Mouse (Mus musculus): ENCODE data around the gene Atp6v0a1. TPM values are rescaled to one million over a fixed set of nuclear protein-coding genes. Genes with fewer than 3 reads are reported as not detected.

Atp6v0a1 gene
- total RNA-seq, 2 experiments from 2014 or later = 457 to 476 TPM

GRCm38 (mm10) chr11:100969189-100969743 is 40.0 kb upstream of the Atp6v0a1 start:
- DNase-seq (ENCODE audit: low spot score in 2 of 2) = no peak
- peak overlapping the region; percentile 71 for H3K27ac ChIP-seq

GRCm38 (mm10) chr11:100969744-100970556 is 39.3 kb upstream of the Atp6v0a1 start:
- H3K4me3 ChIP-seq = peak overlapping the region; percentile 59
- peak overlapping the region; percentile 71 for H3K27ac ChIP-seq
- no peak for DNase-seq (ENCODE audit: low spot score in 2 of 2)
- no peak for TF ChIP-seq CTCF (conservative IDR thresholded peaks at IDR 0.05)

More at GRCm38 (mm10) chr11:100969189-100969743, 40.0 kb upstream of the Atp6v0a1 start:
- peak overlapping the region; percentile 59 for H3K4me3 ChIP-seq
- no peak for TF ChIP-seq CTCF (conservative IDR thresholded peaks at IDR 0.05)

- DNase-seq (ENCODE audit: low spot score in 2 of 2) = peak; percentile 42 to 59
- H3K4me3 ChIP-seq = peak within 1 kb of the TSS; percentile 59
- H3K27ac ChIP-seq = peak within 1 kb of the TSS; percentile 71
- no peak for TF ChIP-seq CTCF (conservative IDR thresholded peaks at IDR 0.05)
These were observed 38.7 kb upstream of the Atp6v0a1 start, which contains the start of gene Cavin1 for GRCm38 (mm10) chr11:100970557-100970937. Cavin1 (minus strand) TSS chr11:100970887.

GRCm38 (mm10) chr11:100971455-100971854 is 37.8 kb upstream of the Atp6v0a1 start:
- no peak for TF ChIP-seq CTCF (conservative IDR thresholded peaks at IDR 0.05)
- Histone ChIP-seq H3K4me3 (no peak overlapping the region), H3K27ac (no peak overlapping the region)
- DNase-seq (ENCODE audit: low spot score in 2 of 2) = no peak

- TF ChIP-seq CTCF (conservative IDR thresholded peaks at IDR 0.05) = no peak
- no peak for DNase-seq (ENCODE audit: low spot score in 2 of 2)
- H3K4me3 ChIP-seq = no peak overlapping the region
- no peak overlapping the region for H3K27ac ChIP-seq
These were observed 36.0 kb upstream of the Atp6v0a1 start for GRCm38 (mm10) chr11:100973245-100973644.

GRCm38 (mm10) chr11:100974381-100974970 is 34.8 kb upstream of the Atp6v0a1 start:
- TF ChIP-seq CTCF (conservative IDR thresholded peaks at IDR 0.05) = no peak
- DNase-seq (ENCODE audit: low spot score in 2 of 2) = no peak
- H3K4me3 ChIP-seq = no peak overlapping the region

GRCm38 (mm10) chr11:100975241-100975640 is 34.0 kb upstream of the Atp6v0a1 start:
- Histone ChIP-seq H3K4me3 (no peak overlapping the region), H3K27ac (no peak overlapping the region)
- DNase-seq (ENCODE audit: low spot score in 2 of 2) = no peak
- TF ChIP-seq CTCF (conservative IDR thresholded peaks at IDR 0.05) = no peak

More at GRCm38 (mm10) chr11:100974381-100974970, 34.8 kb upstream of the Atp6v0a1 start:
- H3K27ac ChIP-seq = no peak overlapping the region

- no peak overlapping the region for H3K27ac ChIP-seq
- no peak for TF ChIP-seq CTCF (conservative IDR thresholded peaks at IDR 0.05)
- DNase-seq (ENCODE audit: low spot score in 2 of 2) = no peak
- H3K4me3 ChIP-seq = no peak overlapping the region
These were observed 29.4 kb upstream of the Atp6v0a1 start for GRCm38 (mm10) chr11:100979887-100980286.

GRCm38 (mm10) chr11:100980438-100980837 is 28.8 kb upstream of the Atp6v0a1 start:
- no peak for DNase-seq (ENCODE audit: low spot score in 2 of 2)
- Histone ChIP-seq H3K4me3 (no peak overlapping the region), H3K27ac (no peak overlapping the region)
- no peak for TF ChIP-seq CTCF (conservative IDR thresholded peaks at IDR 0.05)

- Histone ChIP-seq H3K27ac (no peak overlapping the region), H3K4me3 (no peak overlapping the region)
- DNase-seq (ENCODE audit: low spot score in 2 of 2) = no peak
- TF ChIP-seq CTCF (conservative IDR thresholded peaks at IDR 0.05) = no peak
These were observed 28.0 kb upstream of the Atp6v0a1 start for GRCm38 (mm10) chr11:100981236-100981635.

GRCm38 (mm10) chr11:100982087-100982486 is 27.2 kb upstream of the Atp6v0a1 start:
- Histone ChIP-seq H3K4me3 (no peak overlapping the region), H3K27ac (no peak overlapping the region)
- no peak for DNase-seq (ENCODE audit: low spot score in 2 of 2)
- TF ChIP-seq CTCF (conservative IDR thresholded peaks at IDR 0.05) = no peak

- TF ChIP-seq CTCF (conservative IDR thresholded peaks at IDR 0.05) = peak; percentile 98
- DNase-seq (ENCODE audit: low spot score in 2 of 2) = peak; percentile 53 to 84
- Histone ChIP-seq H3K4me3 (peak overlapping the region; percentile 46), H3K27ac (no peak overlapping the region)
These were observed 26.0 kb upstream of the Atp6v0a1 start for GRCm38 (mm10) chr11:100983125-100983777.

- no peak for DNase-seq (ENCODE audit: low spot score in 2 of 2)
- Histone ChIP-seq H3K27ac (no peak overlapping the region), H3K4me3 (no peak overlapping the region)
- no peak for TF ChIP-seq CTCF (conservative IDR thresholded peaks at IDR 0.05)
These were observed 25.5 kb upstream of the Atp6v0a1 start for GRCm38 (mm10) chr11:100983778-100984131.

Data from layer of hippocampus, adult 2 months (tissue).